Mouse (Mus musculus) ES-E14 (cell line): ENCODE measurements around the gene Usp33.

ENCODE experiments used
- CHD2 ChIP-seq: IDR thresholded peaks from 2 replicates; pipeline ENCODE4 v1.6.1; 2014; ENCODE audit warnings: mild to moderate bottlenecking, low read depth, low read length, inconsistent platforms
- HCFC1 ChIP-seq: IDR thresholded peaks from 2 replicates; pipeline ENCODE4 v1.6.1; 2012; ENCODE audit warnings: low read length, inconsistent platforms, borderline replicate concordance; ENCODE audit not compliant: insufficient read depth
- MAFK ChIP-seq: IDR thresholded peaks from 2 replicates; pipeline ENCODE4 v1.6.1; 2014; ENCODE audit warnings: mild to moderate bottlenecking, low read depth, low read length, inconsistent platforms; ENCODE audit not compliant: insufficient read depth
- ZC3H11A ChIP-seq: IDR thresholded peaks from 2 replicates; pipeline ENCODE4 v1.6.1; 2012; ENCODE audit warnings: low read depth, mild to moderate bottlenecking, inconsistent platforms, low read length, borderline replicate concordance
- ZNF384 ChIP-seq: IDR thresholded peaks from 2 replicates; pipeline ENCODE4 v1.6.1; 2012; ENCODE audit warnings: low read depth, low read length, inconsistent platforms

- TF ChIP-seq CHD2: no peak
- no peak for TF ChIP-seq ZNF384
- no peak for TF ChIP-seq MAFK
- no peak for TF ChIP-seq ZC3H11A
- no peak for TF ChIP-seq HCFC1
Measured at GRCm38 (mm10) chr3:152384106-152384505, 37.8 kb downstream of the Usp33 start.
